ENCODE assay signal across 21 mouse cellular contexts in the genomic region with DNA sequence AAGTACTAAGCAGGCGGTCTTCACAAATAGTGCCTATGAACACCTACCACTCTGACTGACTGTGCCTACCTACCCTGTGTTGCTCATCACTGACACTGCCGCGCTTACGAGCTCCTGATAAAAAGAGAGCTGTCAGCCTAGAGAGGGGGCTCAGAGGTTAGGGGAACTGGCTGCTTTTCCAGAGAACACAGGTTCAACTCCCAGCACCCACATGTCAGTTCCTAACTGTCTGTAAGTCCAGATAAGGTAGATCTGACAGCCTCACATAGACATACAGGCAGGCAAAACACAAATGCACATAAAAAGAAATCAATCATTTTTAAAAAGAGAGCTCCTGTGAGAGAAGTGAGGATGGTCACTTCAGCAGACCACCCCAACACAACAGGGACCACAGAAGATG. TPM values are rescaled to one million over a fixed set of nuclear protein-coding genes. Genes with fewer than 3 reads are reported as not detected.
"Had no signal": no experiment of that assay in that cellular context is flagged by ENCODE, and none has a peak within 500 bp of the region (broad histone marks: within the 10 kb centered on the region; RNA-seq: fewer than 3 reads in every experiment).

No protein-coding gene starts in this region.

- H3K4me3 ChIP-seq: lung, embryonic 15.5 days; midbrain, embryonic 10.5 days; midbrain, embryonic 12.5 days; myocyte; neural tube, embryonic 13.5 days; neural tube, embryonic 15.5 days had no signal

- H3K27ac ChIP-seq: lung, embryonic 15.5 days; midbrain, embryonic 10.5 days; midbrain, embryonic 12.5 days; neural tube, embryonic 13.5 days; neural tube, embryonic 15.5 days had no signal

- H3K4me2 ChIP-seq: lung, embryonic 15.5 days; midbrain, embryonic 12.5 days; neural tube, embryonic 13.5 days; neural tube, embryonic 15.5 days had no signal

- DNase-seq: lung, adult 2 months; lung, postnatal 4 days; midbrain, embryonic 14.5 days; retina, postnatal 1 day; right cerebral cortex, adult 18-20 months; right cerebral cortex, postnatal 25 days; right cerebral cortex, postnatal 4 days; spleen, adult 18-20 months; thymus, adult 18-20 months; thymus, postnatal 14 days; thymus, postnatal 36 days had no signal

- H3K4me1 ChIP-seq: lung, embryonic 15.5 days; midbrain, embryonic 10.5 days; midbrain, embryonic 12.5 days; neural tube, embryonic 13.5 days; neural tube, embryonic 15.5 days had no signal

- ATAC-seq: lung, postnatal 0 days; midbrain, embryonic 16.5 days had no signal

- H3K27me3 ChIP-seq: lung, embryonic 15.5 days; midbrain, embryonic 12.5 days; neural tube, embryonic 13.5 days; neural tube, embryonic 15.5 days had no signal

- H3K9ac ChIP-seq: lung, embryonic 15.5 days; midbrain, embryonic 12.5 days; neural tube, embryonic 13.5 days; neural tube, embryonic 15.5 days had no signal

- H3K9me3 ChIP-seq: lung, embryonic 15.5 days; midbrain, embryonic 10.5 days; midbrain, embryonic 12.5 days; neural tube, embryonic 13.5 days; neural tube, embryonic 15.5 days had no signal

RNA-seq across cellular contexts. Expression of a gene that starts 30.0 kb away (rescaled TPM):
- total RNA-seq: megakaryocyte, adult 5-6 weeks had no signal

RNA-seq across cellular contexts. Expression of a gene that starts 44.3 kb away (rescaled TPM):
- total RNA-seq: megakaryocyte-erythroid progenitor cell, adult 5-6 weeks had no signal
